ENCODE assay signal across 18 mouse cellular contexts in the genomic region with DNA sequence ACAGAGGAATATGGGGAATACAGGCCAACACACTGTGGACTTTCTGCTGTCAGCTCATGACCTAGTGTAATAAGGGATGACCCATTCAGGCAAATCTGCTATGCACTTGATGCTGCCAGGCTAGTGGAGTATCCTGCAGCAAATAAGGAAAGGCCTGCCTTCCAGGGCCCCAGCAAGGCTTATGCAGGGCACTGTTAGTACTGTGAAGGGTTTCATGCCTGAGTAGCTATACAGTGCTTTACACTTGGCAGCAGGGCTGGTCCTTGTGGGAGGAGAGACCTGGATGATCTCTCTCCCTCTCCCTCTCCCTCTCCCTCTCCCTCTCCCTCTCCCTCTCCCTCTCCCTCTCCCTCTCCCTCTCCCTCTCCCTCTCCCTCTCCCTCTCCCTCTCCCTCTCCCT. TPM values are rescaled to one million over a fixed set of nuclear protein-coding genes. Genes with fewer than 3 reads are reported as not detected.
DNase-seq lines count a peak whose midpoint lies in the region; ATAC-seq lines count a peak whose summit lies in the region.
"Had no signal": no experiment of that assay in that cellular context is flagged by ENCODE, and none has a peak within 500 bp of the region (broad histone marks: within the 10 kb centered on the region; RNA-seq: fewer than 3 reads in every experiment).

No protein-coding gene starts in this region.

- H3K4me3 ChIP-seq in kidney, embryonic 14.5 days (ENCODE audit: low read length): no peak overlapping the region
- H3K4me3 ChIP-seq in kidney, embryonic 15.5 days (replicated peaks): no peak overlapping the region

- H3K27me3 ChIP-seq in kidney, embryonic 14.5 days (ENCODE audit: control insufficient read depth, insufficient read depth, low read length): no peaks in the 10 kb centered on the region
- H3K27me3 ChIP-seq in kidney, embryonic 15.5 days: no peaks in the 10 kb centered on the region
- H3K27me3 ChIP-seq: Patski had no signal

- no peak overlapping the region for H3K27ac ChIP-seq in kidney, embryonic 14.5 days (ENCODE audit: low read depth, low read length)
- H3K27ac ChIP-seq in kidney, embryonic 15.5 days: no peak overlapping the region

- H3K4me2 ChIP-seq in kidney, embryonic 14.5 days (replicated peaks; ENCODE audit: low read depth, low read length): no peak overlapping the region
- no peak overlapping the region for H3K4me2 ChIP-seq in kidney, embryonic 15.5 days

- DNase-seq in kidney, postnatal 14 days: no peak
- no peak for DNase-seq in kidney, postnatal 25 days
- DNase-seq: adrenal gland, adult 2 months; adrenal gland, adult 8-10 months; adrenal gland, postnatal 10 days; adrenal gland, postnatal 14 days; adrenal gland, postnatal 25 days; adrenal gland, postnatal 36 days; B cell, adult 2 months; cerebellum, adult 11 months; cerebellum, adult 11-12 months; cerebellum, adult 18-20 months had no signal

- no peaks in the 10 kb centered on the region for H3K36me3 ChIP-seq in kidney, embryonic 14.5 days (ENCODE audit: control insufficient read depth, insufficient read depth, low read length)
- H3K36me3 ChIP-seq in kidney, embryonic 15.5 days: no peaks in the 10 kb centered on the region
- H3K36me3 ChIP-seq: G1E had no signal

- ATAC-seq in kidney, embryonic 14.5 days (ENCODE audit: low FRiP score, low TSS enrichment): peak; percentile 54; the same call in 1 of the 2 replicates
- peak; percentile 61 for ATAC-seq in kidney, embryonic 15.5 days (replicated peaks; ENCODE audit: low FRiP score)
- ATAC-seq: activated CD4-positive, CD25-positive, alpha-beta regulatory T cell, adult 4 months; CD4-positive, CD25-positive, alpha-beta regulatory T cell, adult 4 months; Patski had no signal

- H3K9me3 ChIP-seq in kidney, embryonic 14.5 days (ENCODE audit: control insufficient read depth, low read length): no peaks in the 10 kb centered on the region
- H3K9me3 ChIP-seq in kidney, embryonic 15.5 days (replicated peaks): no peaks in the 10 kb centered on the region
- H3K9me3 ChIP-seq: G1E had no signal

- no peak overlapping the region for H3K9ac ChIP-seq in kidney, embryonic 14.5 days (ENCODE audit: low read depth, low read length)
- no peak overlapping the region for H3K9ac ChIP-seq in kidney, embryonic 15.5 days

- H3K4me1 ChIP-seq in kidney, embryonic 14.5 days (ENCODE audit: control insufficient read depth, insufficient read depth, low read length): no peaks in the 10 kb centered on the region
- H3K4me1 ChIP-seq in kidney, embryonic 15.5 days: 0 out of 2 replicates have a peak, but pooled peaks cover 2% of the 10 kb centered on the region

RNA-seq across cellular contexts. Expression of gene Efcab8, which starts 13.6 kb away (rescaled TPM):
- polyA plus RNA-seq in kidney, embryonic 14.5 days (2014; fragmentation: Nextera tagmentation; extraction: Ambion mirVana): not detected in 2 replicates
- not detected in 2 replicates for polyA plus RNA-seq in kidney, embryonic 15.5 days (2015; fragmentation: Nextera tagmentation; extraction: Ambion mirVana)
- polyA plus RNA-seq: CD4-positive, CD25-positive, alpha-beta regulatory T cell, adult 4 months; G1E had no signal

RNA-seq across cellular contexts. Expression of gene Mapre1, which starts 52.3 kb away (rescaled TPM):
- 203 and 243 TPM in 2 replicates for polyA plus RNA-seq in kidney, embryonic 14.5 days (2014; fragmentation: Nextera tagmentation; extraction: Ambion mirVana)
- 234 and 269 TPM in 2 replicates for polyA plus RNA-seq in kidney, embryonic 15.5 days (2015; fragmentation: Nextera tagmentation; extraction: Ambion mirVana)
